Mouse (Mus musculus) Muller cell, postnatal 12 days (primary cell): ENCODE results near the gene Slc25a41.
"Not testable (repeated sequence)": the region's sequence is repeated elsewhere in the genome, so short reads cannot be mapped to it uniquely, and the experiment has no call there.

Experiments used
- DNase-seq: peaks from one replicate; pipeline ENCODE4 v3.0.0-alpha.2; 2015; ENCODE audit errors: inconsistent ontology term

The Slc25a41 gene

DNA sequence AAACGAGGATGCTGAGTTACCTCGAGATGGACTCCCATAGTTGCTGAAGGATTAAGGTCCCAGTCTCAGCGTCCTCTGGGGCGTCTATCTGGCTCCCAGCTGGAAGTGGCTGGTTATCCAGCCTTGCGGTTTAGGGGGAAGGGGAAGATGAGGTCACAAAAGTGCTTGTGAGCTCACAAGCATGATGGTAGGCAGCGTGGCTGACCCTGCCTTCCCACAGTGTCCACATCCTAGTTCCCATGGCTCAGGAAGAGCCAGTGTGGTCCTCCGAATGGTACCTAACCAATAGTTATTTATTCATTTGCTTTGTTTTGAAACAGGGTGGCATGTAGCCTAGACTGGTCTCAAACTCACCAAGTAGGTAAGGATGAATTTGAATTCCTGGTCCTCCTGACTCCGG, at the start of gene Slc25a41:
TSS of gene Slc25a41 (minus strand) at position 101 of the 400 bp plus-strand sequence.
- no peak for DNase-seq

DNA sequence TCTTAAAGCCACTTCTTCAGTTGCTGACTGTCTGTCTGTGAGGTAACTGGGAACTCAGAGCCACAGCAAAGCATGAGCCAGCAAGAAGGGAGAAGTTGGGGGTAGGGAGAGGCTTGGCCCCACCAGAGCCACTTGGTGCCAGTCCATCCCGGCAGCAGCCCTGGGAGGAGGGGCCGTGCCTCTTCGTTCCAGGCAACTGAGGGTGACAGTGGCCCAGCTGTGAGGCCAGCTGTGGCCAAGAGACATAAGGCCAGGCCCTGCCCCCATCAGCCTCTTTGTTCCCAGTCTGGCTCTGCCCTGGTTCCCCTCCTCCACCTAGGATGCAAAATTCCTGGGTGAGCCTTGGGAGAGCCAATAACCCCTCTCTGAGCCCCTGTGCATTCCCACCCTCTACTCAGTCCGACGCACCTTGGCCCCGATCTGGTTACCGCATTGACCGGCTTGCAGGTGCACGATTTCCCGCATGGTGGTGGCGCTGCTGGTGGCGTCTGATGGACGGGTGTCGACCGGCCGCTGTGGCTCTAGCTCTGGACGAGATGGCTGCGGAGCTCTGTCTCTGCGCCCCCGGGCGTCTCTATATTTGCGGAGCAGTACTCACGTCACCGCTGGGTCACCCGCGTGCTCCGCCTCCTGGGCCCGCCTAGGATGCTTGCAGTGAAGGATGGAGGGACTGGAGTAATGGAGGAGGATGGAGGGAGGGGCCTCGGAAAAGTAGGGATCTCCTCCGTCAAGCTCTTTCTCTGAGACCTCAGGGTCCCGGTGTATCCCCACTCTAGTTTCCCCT, 45.8 kb upstream of the Slc25a41 start, which contains the start of gene Tubb4a:
TSS of gene Tubb4a (minus strand) at position 734 of the 784 bp plus-strand sequence.
- peak; percentile 41 for DNase-seq

DNA sequence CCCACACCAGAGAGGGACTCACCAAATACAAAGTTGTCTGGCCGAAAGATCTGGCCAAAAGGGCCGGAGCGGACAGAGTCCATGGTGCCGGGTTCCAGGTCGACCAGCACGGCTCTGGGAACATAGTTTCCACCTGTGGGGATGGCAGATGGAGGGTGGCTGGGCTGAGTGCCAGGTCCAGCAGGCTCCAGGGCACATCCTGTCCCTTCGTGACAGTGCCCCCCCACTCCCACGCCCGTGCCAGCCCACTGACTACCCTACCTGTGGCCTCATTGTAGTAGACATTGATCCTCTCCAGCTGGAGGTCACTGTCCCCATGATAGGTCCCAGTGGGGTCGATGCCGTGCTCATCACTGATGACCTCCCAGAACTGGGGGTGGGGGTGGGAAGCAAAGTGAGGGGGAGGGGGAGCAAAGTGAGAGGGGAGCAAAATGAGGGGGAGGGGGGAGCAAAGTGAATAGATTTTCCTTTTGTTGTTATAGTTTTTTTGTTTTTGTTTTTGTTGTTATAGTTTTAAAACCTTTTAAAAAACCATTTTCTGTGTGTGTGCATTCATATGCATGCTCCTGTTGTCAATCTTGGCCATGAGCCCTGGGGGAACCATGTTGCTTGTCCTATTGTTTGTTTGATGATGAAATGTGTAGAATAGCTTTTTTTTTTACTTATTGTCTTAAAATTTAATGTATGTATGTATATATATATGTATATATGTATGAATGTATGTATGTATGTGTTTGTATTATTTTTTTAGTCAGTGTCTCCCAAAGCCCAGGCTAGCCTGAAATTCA, 44.7 kb upstream of the Slc25a41 start:
- no peak for DNase-seq

DNA sequence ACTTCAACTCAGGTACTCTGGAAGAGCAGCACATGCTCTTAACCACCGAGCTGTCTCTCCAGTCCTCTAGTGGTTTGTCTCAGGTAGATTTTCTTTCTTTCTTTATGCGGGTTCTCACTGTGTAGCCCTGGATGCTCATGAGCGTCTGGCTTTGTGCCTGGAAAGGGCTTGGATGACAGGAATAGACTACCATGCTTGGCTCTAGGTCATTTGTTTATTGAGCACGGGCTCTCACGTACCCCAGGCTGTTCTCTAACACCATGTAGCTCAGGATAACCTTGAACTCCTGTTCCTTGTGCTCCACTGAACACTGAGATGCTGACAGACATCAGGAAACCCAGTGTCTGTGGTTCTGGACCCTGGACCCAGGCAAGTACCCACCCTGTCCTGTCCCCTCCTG, 41.0 kb upstream of the Slc25a41 start:
- no peak for DNase-seq

DNA sequence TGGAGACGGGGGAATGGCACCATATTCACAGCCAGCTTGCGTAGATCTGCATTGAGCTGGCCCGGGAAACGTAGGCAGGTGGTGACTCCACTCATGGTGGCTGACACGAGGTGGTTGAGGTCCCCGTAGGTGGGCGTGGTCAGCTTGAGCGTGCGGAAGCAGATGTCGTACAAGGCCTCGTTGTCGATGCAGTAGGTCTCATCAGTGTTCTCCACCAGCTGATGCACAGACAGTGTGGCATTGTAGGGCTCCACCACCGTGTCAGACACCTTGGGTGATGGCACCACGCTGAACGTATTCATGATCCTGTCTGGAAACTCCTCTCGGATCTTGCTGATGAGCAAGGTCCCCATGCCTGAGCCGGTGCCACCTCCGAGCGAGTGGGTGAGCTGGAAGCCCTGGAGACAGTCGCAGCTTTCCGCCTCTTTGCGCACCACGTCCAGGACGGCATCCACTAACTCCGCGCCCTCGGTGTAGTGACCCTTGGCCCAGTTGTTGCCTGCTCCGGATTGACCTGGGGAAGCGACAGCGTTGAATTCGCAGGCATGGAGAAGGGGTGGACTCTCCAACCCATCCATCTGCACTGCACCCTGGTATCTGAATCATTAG, 39.9 kb upstream of the Slc25a41 start:
- DNase-seq = no peak

DNA sequence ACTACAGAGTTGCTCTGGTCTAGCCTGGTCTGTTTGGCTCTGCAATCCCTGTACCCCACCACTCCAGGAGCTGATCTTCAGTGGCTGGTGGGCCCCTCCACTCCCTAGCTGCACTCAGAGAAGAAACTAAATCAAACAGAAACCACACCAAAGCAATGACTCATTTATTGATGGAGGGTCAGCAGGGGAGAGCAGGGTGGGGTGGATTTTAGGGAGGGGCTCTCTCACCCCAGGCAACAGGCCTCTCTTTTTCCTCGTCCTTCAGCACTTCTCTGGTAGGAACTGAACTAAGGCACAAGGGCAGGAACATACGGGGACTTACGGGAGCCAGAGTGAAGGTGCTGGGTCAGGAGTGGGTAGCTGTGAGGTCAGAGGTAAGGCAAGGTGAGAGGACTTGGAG, 38.5 kb upstream of the Slc25a41 start:
- no peak for DNase-seq

DNA sequence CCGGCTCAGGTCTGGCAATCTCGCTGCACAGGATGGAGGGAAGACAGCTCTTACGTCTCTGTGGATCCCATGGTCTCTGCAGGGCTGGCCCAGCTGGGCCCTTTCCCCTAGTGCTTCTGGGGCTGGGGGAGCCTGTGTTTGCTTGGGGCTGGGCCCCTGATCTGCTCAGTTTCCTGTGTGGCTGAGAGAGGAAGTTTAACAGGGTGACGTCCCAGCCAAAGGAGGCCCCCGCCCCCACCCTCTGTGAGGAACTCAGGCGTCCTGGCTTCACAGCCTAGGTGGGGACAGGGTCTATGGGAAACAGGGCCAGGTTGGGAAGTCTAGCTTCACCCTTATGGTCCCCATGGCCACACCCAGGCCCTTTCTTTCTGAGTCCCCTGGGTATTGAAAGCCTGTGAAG, 36.9 kb upstream of the Slc25a41 start, which contains the start of gene Dennd1c:
TSS of gene Dennd1c (minus strand) at position 179 of the 400 bp plus-strand sequence.
- no peak for DNase-seq

DNA sequence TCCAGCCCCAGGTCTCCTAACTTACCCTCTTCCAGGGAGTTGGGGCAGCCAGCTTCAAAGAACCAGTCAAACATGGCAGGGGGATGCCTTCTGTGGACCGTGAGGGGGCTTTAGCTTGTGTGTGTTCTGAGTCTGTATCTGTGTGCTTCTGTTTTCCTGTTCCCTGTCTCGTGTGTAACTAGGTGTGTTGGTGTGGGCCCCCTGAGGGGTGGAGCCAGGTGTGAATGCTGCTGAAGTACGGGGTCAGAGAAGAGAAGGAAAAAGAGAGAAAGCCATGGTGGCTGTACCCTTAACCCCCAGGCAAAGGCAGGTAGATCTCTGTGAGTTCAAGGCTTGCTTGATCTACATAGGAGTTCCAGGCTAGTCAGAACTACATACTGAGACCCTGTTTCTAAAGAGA, 35.5 kb upstream of the Slc25a41 start:
- DNase-seq = no peak

DNA sequence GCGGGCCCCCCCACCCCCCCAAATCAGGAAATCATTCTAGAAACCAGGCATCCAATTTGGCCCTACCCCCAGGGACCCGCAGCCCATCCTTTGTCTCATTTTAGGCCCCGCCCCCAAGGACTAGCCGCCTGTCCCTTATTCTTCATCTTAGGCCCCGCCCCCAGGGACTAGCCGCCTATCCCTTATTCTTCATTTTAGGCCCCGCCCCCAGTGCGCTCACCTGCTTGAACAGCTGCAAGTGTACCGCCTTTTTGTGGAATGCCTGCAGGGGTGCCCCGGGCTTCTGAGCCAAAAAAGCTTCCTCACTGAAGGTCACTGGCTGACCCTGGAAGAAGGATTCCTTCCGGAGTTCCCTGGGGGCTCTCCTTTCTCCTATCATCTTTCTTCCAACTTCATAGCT, 29.2 kb upstream of the Slc25a41 start:
- DNase-seq = no peak

DNA sequence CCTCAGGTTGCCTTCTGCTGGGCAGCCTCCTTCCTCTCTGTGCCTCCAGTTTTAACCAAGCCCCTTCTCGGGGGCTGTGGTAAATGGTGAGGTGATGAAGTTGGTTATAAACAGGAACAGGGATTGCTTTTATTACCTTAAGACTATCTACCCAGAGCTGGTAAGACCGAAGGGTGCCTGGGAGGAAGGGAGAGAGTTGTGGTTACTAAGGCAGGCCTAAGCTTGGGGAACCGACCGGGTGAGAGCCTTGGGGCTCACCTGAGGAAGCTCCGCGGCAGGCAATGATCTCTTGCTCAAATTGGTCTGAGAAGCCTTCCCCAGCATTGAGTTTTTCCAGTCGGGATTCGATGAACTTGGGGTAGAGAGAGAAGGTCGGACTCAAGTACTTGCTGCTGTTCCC, 28.8 kb upstream of the Slc25a41 start:
- no peak for DNase-seq

DNA sequence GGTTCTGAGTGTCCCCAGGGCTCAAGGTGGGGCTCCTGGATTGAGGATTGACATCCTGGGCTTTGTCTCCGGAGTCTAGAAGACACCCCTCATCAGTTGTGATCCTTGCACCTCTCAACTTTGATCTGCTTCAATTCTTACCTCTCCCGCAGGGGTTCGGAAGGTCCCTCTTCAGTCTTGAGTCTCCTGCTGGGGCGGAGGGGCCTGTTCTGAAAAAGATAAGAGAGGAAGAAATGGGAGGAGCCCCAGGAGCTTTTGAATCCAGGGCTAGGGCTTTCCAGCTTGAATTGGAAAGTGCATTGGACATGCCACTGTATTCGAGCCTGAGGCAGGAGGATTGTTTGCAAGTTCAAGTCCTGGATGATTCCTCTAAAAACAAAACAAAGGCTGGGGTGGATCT, 25.5 kb upstream of the Slc25a41 start:
- DNase-seq = no peak

DNA sequence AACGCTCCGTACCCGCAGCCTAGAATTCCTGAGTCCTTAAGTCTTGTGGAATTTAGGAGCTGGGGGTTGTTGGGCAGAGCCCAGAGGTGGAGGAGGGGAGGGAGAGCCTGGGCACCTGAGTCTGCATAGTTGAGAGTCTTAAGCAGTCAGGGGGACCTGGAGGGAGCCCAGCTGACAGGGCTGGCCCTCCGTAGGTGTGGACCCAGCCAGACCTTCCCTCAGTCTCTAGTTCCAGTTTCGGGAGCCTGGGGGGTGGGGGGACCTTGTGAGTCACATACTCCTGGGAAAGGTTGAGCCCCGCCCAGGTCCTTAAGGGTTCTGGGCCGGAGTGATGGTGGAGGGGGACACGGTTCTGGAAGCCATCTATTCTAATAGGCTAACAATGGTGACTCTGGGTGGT, 21.6 kb upstream of the Slc25a41 start:
- no peak for DNase-seq

DNA sequence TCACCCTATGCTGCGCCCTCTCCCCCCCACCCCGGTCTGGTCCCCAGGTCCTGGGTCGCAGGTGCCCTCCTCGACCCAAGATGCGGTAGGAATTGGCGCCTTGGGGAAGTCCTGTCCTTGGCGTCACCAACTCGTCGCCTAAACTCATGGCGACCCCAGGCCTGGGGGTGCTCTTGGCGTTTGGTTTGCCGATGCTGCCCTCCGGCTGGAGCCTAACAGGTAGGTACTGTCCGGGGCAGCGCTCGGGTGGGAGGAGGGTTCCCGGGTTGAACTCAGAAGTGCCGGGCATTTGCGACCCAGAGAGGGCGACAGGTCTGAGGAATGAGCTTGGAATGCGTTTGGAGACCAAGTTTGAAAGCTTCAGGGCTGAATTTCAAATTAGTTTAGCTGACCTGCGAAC, 21.1 kb upstream of the Slc25a41 start:
- DNase-seq = peak; percentile 9

DNA sequence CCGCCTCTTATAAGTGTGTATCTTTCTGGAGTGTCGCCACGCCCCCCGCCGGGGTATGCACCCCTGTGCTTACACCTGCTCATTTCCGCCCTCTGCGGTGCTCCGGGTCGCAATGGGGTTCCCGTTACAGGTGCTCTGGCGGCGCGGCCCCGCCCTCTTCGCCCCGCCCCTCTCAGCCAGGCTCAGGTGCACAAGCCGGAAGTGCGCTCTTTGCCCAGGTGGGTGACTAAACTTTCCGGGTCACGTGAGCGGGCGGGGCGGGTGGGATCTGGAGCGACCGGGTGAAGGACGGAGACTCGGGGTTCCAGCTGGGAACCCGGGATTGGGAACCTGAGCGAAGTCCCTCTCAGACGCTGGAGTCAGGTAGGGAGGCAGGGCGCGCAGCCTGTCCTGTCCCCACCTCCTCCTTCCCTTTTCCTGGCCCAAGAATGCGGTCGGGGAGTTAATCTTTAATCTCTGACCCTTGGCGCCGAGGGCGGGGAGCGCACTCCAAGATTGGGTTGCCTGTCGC, 20.6 kb upstream of the Slc25a41 start:
- no peak for DNase-seq

DNA sequence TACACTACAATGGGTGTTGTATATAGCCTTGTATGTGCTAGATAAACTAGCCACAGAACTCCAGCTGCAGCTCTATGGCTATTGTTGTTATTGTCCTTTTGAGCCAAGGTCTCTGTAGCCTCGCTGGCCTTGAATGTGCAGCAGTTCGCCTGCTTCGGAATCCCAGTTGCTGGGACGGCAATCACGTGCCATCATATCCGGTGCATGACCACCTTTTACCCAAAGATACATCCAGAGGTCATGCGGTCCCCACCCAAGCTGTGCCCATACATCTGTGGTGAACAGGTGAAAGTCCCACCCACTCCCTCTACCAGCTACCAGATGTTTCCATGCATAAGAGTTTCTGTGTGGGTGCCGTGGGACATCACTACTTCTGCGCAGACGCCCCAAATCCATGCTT, 19.6 kb upstream of the Slc25a41 start:
- DNase-seq = no peak

DNA sequence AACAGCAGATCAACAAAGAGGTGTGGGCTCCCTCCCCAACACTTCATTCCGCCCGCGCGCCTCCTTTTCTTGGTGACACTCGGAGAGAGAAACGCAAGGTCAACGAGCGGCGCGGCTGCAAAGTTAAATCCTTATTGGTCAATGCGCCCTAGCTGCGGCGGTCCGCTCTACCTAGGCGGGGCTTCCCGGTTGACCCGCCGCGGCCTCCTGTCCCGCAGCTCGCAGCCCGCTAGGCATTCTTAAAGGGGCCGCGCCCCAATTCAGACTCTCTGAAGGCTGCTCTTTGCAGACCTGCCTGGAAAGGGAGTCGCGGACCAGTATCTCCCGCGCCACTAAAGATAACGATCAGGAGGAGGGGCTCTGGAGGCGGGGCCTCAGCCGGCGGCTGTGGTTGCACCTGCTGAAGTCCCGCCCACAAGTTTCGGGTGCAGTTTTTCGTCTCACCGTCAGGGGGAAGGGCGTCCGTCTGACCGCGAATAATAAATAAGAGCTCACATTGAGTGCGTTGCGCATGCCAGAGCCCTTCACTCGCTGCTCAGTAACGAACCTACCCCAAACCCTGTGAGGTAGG, 18.9 kb upstream of the Slc25a41 start:
- peak; percentile 95 for DNase-seq

DNA sequence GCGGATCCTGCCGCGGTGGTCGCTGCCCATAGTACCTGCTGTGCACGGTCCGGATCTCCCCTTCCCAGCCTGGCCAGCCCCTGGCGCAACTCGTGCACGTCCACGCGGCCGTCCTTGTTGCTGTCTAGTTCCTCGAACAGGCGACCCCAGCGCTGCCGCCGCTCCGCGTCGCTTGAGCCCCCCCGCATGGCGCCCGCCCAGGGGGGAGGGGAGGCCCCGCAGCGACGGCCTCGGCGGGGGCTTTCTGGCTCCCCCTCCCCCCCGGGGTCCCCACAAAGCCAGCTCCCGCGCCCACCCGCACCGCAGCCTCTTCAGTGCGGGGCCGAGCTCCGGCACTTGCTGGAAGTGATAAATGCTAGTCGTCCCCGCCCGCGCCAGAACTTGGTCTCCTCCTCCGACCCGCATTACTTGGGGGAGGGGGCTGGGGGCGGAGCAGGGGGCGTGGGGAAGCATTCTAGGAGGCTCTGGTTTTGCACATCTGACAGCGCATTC, 18.1 kb upstream of the Slc25a41 start, which contains the start of gene Slc25a23:
TSS of gene Slc25a23 (minus strand) at position 378 of the 492 bp plus-strand sequence.
- peak; percentile 90 for DNase-seq

DNA sequence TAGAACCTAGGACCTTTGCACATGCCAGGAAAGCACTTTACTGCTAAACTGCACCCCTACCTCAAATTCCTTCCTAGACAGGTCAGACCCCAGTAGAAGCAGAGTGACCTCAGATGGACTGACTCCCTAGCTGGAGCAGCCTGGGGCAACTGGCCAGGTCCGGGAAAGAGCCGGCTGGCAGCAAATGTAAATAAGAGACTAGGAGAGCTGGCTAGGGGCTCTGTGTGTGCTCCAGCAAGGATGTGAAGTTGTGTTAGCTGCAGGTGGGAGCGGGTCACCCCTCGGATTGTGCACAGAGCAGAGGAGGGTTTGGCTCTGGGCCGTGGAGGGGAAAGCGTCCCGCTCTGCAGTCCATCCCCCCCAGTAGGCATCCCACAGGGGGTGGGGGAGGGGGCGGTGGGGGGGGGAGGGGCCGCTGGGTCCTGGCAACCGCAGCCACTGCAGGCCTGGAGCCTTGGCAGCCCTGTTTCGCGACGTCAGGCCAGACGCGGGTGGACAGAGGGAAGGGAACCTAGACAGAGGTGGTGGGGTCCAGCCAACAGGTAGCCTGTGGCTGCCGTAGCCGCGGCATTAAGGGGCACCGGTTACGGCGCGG, 17.5 kb upstream of the Slc25a41 start, which contains the start of gene Crb3:
TSS of gene Crb3 (plus strand) at position 215 of the 595 bp plus-strand sequence.
- DNase-seq = peak; percentile 27

DNA sequence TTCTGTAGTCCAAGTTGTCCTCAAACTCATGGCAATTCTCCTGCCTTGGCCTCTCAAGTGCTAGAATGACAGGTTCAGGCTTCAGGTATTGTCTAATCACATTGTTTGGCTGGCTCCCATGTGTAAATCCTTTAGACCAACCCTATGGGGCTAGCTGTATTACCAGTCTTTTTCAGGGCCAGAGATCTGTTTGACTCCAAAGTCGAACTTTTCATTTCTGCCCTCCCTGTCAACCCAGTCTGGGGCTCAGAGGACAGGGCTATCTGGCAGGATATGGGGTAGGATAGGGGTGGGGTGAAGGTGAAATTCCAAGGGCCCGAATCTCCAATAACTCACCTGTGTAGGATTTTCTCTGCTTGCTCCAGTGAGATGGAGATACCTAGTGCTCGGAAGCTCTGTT, 14.8 kb upstream of the Slc25a41 start:
- DNase-seq = no peak

DNA sequence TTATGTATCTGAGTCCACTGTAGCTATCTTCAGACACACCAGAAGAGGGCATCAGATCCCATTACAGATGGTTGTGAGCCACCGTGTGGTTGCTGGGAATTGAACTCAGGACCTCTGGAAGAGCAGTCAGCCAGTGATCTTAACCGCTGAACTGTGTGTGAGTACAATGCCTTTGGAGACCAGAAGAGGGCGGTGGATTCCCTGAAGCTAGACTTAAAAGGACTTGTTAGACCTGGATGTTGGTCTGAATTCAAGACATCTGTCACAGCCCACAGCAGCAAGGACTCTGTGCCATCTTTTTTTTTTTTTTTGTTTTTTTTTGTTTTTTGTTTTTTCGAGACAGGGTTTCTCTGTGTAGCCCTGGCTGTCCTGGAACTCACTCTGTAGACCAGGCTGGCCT, 10.2 kb upstream of the Slc25a41 start:
- DNase-seq = not testable (repeated sequence)

DNA sequence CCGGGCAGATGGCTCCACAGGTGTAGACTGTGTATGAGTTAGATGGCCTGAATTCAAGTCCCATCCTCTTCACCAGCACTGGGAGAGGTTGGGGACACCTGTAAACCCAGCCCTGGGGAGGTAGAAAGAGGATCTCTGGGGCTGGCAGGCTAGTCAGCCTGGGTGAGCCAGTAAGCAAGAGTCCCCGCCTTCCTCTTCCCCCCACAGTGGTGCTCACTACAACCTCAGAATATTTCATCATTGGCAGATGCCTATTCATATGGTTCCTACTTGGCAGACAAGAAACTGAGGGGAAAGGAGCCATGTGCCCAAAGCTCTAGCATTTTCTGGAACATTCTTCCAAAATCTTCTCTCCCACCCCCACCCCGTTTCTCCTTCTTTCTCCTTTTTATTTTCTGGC, 7.4 kb upstream of the Slc25a41 start:
- DNase-seq = no peak
